Mouse (Mus musculus): Measurements from ENCODE around the gene Clybl.

The Clybl gene

GRCm38 (mm10) chr14:122303821-122304220 is 122.3 kb downstream of the Clybl start:
- ChIA-PET CTCF (no interaction called here), POLR2A (interaction anchor here in 1 of 4 experiments (0.9 kb wide), 1 partner anchor 33 kb away, joined by 3 read pairs; no protein-coding TSS in a partner anchor)

- POLR2A ChIA-PET: interaction anchor here in 1 of 4 experiments (1.0 to 3.0 kb wide), 2 partner anchors 14 to 28 kb away, joined by 3 to 11 read pairs; no protein-coding TSS in a partner anchor
These were observed 123.6 kb downstream of the Clybl start for GRCm38 (mm10) chr14:122305132-122305531.

GRCm38 (mm10) chr14:122312415-122312814 is 130.9 kb downstream of the Clybl start:
- POLR2A ChIA-PET: interaction anchor here in 1 of 4 experiments (2.5 kb wide), 1 partner anchor 9 kb away, joined by 13 read pairs; no protein-coding TSS in a partner anchor
- CTCF ChIA-PET: no interaction called here

More at GRCm38 (mm10) chr14:122305132-122305531, 123.6 kb downstream of the Clybl start:
- CTCF ChIA-PET: interaction anchor here in 1 of 4 experiments (0.5 kb wide), 1 partner anchor 38 kb away, joined by 3 read pairs; no protein-coding TSS in a partner anchor

GRCm38 (mm10) chr14:122313328-122313727 is 131.8 kb downstream of the Clybl start:
- ChIA-PET POLR2A (interaction anchor here in 1 of 4 experiments (0.7 kb wide), 1 partner anchor 121 kb away, joined by 3 read pairs; no protein-coding TSS in a partner anchor), CTCF (interaction anchor here in 1 of 4 experiments (0.5 to 0.6 kb wide), 2 partner anchors 22 to 27 kb away, joined by 4 to 5 read pairs; no protein-coding TSS in a partner anchor)

GRCm38 (mm10) chr14:122315743-122316142 is 134.2 kb downstream of the Clybl start:
- ChIA-PET CTCF (interaction anchor here in 3 of 4 experiments (0.6 to 1.1 kb wide), 4 partner anchors 53 to 165 kb away, joined by 3 to 12 read pairs (median 4); no protein-coding TSS in a partner anchor), POLR2A (interaction anchor here in 1 of 4 experiments (0.6 to 1.6 kb wide), 7 partner anchors 16 to 257 kb away, joined by 3 to 7 read pairs (median 3); no protein-coding TSS in a partner anchor)

GRCm38 (mm10) chr14:122322136-122322535 is 140.6 kb downstream of the Clybl start:
- POLR2A ChIA-PET: interaction anchor here in 3 of 4 experiments (0.5 to 2.9 kb wide), 23 partner anchors 9 to 168 kb away, joined by 3 to 17 read pairs (median 4); partner anchors contain the start of gene Gm10837 (in 1 of the 3)
- CTCF ChIA-PET: interaction anchor here in 2 of 4 experiments (0.6 to 1.2 kb wide), 3 partner anchors 98 to 1106 kb away, joined by 3 to 5 read pairs (median 3); no protein-coding TSS in a partner anchor

GRCm38 (mm10) chr14:122323838-122324458 is 142.4 kb downstream of the Clybl start:
- ChIA-PET POLR2A (interaction anchor here in 2 of 4 experiments (0.7 to 2.2 kb wide), 10 partner anchors 8 to 157 kb away, joined by 3 to 9 read pairs (median 4); partner anchors contain the start of gene Zic2 (in 1 of the 2)), CTCF (no interaction called here)

GRCm38 (mm10) chr14:122330136-122330535 is 148.6 kb downstream of the Clybl start:
- ChIA-PET POLR2A (interaction anchor here in 3 of 4 experiments (0.6 to 5.4 kb wide), 24 partner anchors 9 to 141 kb away, joined by 3 to 31 read pairs (median 7); no protein-coding TSS in a partner anchor), CTCF (interaction anchor here in 1 of 4 experiments (0.7 kb wide), 1 partner anchor 12 kb away, joined by 3 read pairs; no protein-coding TSS in a partner anchor)

GRCm38 (mm10) chr14:122330716-122331115 is 149.2 kb downstream of the Clybl start:
- ChIA-PET POLR2A (interaction anchor here in 3 of 4 experiments (0.6 to 5.4 kb wide), 37 partner anchors 8 to 144 kb away, joined by 3 to 31 read pairs (median 7); partner anchors contain the start of gene Zic2 (in 1 of the 3)), CTCF (interaction anchor here in 1 of 4 experiments (0.7 kb wide), 1 partner anchor 12 kb away, joined by 3 read pairs; no protein-coding TSS in a partner anchor)

- ChIA-PET CTCF (no interaction called here), POLR2A (interaction anchor here (0.6 to 5.4 kb wide), 50 partner anchors 8 to 405 kb away, joined by 3 to 31 read pairs (median 6); partner anchors contain the start of genes Zic5 (in 2 of the 4) and Zic2 (in 1 of the 4))
These were observed 150.3 kb downstream of the Clybl start for GRCm38 (mm10) chr14:122331635-122332460.

GRCm38 (mm10) chr14:122336957-122337356 is 155.5 kb downstream of the Clybl start:
- POLR2A ChIA-PET: interaction anchor here in 2 of 4 experiments (1.2 to 3.3 kb wide), 4 partner anchors 79 to 232 kb away, joined by 3 to 14 read pairs (median 4); no protein-coding TSS in a partner anchor
- CTCF ChIA-PET: no interaction called here

GRCm38 (mm10) chr14:122338784-122339183 is 157.3 kb downstream of the Clybl start:
- CTCF ChIA-PET: interaction anchor here in 1 of 4 experiments (0.5 kb wide), 1 partner anchor 59 kb away, joined by 3 read pairs; no protein-coding TSS in a partner anchor
- POLR2A ChIA-PET: interaction anchor here in 2 of 4 experiments (0.5 to 1.8 kb wide), 7 partner anchors 8 to 573 kb away, joined by 3 to 5 read pairs (median 3); no protein-coding TSS in a partner anchor

- ChIA-PET POLR2A (interaction anchor here in 1 of 4 experiments (0.6 to 1.8 kb wide), 3 partner anchors 19 to 412 kb away, joined by 3 to 5 read pairs (median 3); no protein-coding TSS in a partner anchor), CTCF (interaction anchor here in 2 of 4 experiments (0.6 to 0.7 kb wide), 3 partner anchors 26 to 1304 kb away, joined by 3 to 5 read pairs (median 5); no protein-coding TSS in a partner anchor)
These were observed 158.6 kb downstream of the Clybl start for GRCm38 (mm10) chr14:122340141-122340540.

- CTCF ChIA-PET: no interaction called here
- POLR2A ChIA-PET: interaction anchor here in 3 of 4 experiments (0.6 to 3.7 kb wide), 33 partner anchors 9 to 464 kb away, joined by 3 to 25 read pairs (median 4); no protein-coding TSS in a partner anchor
These were observed 160.3 kb downstream of the Clybl start for GRCm38 (mm10) chr14:122341591-122342360.

- ChIA-PET POLR2A (interaction anchor here in 3 of 4 experiments (0.5 to 3.7 kb wide), 11 partner anchors 12 to 90 kb away, joined by 3 to 25 read pairs (median 3); no protein-coding TSS in a partner anchor), CTCF (no interaction called here)
These were observed 163.0 kb downstream of the Clybl start for GRCm38 (mm10) chr14:122344272-122345224.

- ChIA-PET CTCF (no interaction called here), POLR2A (no interaction called here)
These were observed 166.6 kb downstream of the Clybl start for GRCm38 (mm10) chr14:122348069-122348468.

Measured in embryonic stem cell, embryonic (primary cell).